Mouse (Mus musculus): ENCODE results near the gene Gm49320. TPM values are rescaled to one million over a fixed set of nuclear protein-coding genes. Genes with fewer than 3 reads are reported as not detected.

Gm49320 gene
- 1 to 10 TPM in 1 of 2 experiments, not detected in 1; 1.6 TPM for total RNA-seq (2021)

DNA sequence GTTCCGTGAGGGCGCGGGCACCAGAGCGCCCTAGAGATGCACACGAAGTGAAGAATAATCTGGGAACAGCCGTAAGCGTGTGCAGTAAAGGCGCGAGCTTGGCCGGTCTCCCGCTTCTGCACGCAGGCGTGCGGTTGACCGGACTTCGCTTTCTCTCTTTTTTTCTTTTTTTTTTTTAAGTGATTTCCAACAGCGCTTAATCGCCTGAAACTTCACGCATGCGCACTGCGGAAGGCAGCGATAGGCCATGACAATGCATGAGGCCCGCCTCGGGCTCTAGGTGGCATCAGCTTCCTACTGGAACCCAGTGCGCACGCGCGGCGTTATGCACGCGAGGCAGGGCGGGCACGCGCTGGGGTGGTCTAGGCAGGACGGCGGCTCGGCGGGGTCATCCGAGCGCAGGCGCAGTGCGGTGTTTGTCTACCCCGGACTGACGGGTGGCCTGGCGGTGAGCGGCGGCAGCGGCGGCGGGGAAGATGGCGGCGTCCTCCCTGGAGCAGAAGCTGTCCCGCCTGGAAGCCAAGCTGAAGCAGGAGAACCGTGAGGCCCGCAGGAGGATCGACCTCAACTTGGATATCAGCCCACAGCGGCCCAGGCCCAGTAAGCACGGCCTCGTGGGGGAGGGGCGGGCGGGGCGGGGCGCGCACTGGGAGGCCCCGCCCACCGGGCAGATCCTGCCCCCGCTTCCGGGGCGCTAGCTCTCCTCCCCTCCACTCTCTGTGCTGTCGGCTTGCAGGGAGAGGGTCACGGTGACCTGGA is at the start of gene Gm49320, which contains the start of gene Map2k7:
Gm49320 (plus strand) TSS at position 432 of the 759 bp plus-strand sequence.
Map2k7 (plus strand) TSS at position 307 of the 759 bp plus-strand sequence.
- intact Hi-C loops (cut with DNase I): no loop called here

DNA sequence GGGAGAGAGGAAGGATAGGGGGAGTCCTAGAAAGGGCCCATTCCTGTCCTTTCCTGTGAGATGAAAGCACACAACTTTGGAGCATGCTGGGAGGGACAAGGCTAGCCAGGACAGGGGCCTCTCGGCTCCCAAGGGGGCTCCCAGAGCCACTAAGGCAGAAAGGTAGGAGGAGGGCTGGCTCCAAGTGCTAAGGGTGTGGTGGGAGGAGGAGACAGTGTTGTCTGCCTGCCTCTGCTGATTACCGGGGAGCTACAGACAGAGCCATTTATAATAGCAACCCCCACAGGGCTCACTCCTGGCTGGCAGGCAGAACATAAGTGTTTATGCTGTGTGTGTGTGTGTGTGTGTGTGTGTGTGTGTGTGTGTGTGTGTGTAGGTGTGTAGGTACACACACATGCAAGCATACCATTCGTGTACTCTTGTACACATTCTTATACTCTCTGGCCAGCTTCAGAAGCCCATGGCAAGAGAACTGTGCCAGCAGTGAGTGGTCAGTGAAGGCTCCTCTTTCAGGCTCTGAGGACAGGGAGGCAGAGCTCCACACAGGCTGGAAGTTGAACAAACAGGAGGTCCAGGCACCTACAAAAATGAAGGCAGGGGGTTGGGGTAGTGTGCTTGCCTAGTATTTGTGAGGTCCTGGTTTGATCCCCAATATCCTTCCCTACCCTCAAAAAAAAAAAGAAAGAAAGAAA is 49.5 kb upstream of the Gm49320 start:
- no peak for DNase-seq (ENCODE audit: extremely low spot score in 1 of 2, low spot score in 2 of 2)
- intact Hi-C loops (cut with DNase I): no loop called here

More for the DNA sequence above, at the start of gene Gm49320, which contains the start of gene Map2k7:
- DNase-seq (ENCODE audit: extremely low spot score in 1 of 2, low spot score in 2 of 2): peak; percentile 100

- DNase-seq (ENCODE audit: extremely low spot score in 1 of 2, low spot score in 2 of 2): peak; percentile 50 to 59
- intact Hi-C loops (cut with DNase I): no loop called here
Observed at GRCm38 (mm10) chr8:4192305-4192704, 46.4 kb upstream of the Gm49320 start.

DNA sequence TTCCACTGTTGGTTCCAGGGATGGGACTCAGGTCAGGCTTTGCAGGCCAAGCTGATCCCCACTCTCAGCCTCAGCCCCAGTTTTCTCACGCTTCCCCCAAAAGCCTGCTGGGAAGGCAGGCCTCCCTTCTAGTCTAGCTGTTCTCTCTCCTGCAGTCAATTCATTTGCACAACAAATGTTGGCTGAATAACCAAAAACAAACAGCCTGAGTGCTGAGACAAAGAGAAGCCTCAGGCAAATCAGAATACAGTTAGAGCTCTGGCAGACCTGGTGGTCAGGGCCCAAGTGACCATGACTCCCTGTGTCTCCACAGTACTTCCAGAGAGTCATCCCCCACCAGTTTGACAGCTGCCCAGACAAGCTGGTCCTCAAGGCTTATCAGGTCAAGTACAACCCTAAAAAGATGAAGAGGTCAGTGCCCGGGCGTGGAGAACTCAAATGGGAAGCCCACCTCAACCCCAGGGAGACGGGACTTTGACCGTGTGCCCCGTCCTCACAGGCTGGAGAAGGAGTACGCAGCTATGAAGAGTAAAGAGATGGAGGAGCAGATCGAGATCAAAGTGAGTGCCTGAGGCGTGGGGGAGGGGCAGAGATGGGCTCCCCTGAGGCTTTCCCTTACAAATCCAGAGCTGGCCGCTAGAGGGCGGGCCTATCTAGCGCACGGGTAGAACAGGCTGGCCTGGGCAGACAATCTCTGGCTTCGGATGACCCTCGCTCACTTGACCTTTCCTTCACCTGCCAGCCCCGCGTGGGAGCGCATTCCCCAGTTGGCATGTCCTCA is 45.7 kb upstream of the Gm49320 start:
- DNase-seq (ENCODE audit: extremely low spot score in 1 of 2, low spot score in 2 of 2): peak; percentile 87 to 93
- intact Hi-C loops (cut with DNase I): no loop called here

DNA sequence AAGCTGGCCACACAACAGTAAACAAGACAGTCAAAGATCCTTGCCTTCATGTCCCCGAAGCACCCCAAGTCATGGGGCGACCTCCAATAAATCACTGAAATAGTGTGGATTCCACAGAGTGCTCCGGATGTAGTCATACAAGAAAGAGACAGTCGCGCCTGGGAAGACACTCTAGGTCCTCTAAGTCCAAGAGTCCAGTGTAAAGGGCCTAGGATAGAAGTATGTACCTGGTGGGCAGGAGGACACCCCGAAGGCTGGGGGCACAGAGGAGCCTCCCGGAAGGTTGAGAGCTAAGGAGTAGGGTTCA is 45.1 kb upstream of the Gm49320 start:
- intact Hi-C loops (cut with DNase I): no loop called here
- DNase-seq (ENCODE audit: extremely low spot score in 1 of 2, low spot score in 2 of 2): no peak

- intact Hi-C loops (cut with DNase I): no loop called here
- DNase-seq (ENCODE audit: extremely low spot score in 1 of 2, low spot score in 2 of 2): no peak
Observed at GRCm38 (mm10) chr8:4201321-4201720, 37.3 kb upstream of the Gm49320 start.

DNA sequence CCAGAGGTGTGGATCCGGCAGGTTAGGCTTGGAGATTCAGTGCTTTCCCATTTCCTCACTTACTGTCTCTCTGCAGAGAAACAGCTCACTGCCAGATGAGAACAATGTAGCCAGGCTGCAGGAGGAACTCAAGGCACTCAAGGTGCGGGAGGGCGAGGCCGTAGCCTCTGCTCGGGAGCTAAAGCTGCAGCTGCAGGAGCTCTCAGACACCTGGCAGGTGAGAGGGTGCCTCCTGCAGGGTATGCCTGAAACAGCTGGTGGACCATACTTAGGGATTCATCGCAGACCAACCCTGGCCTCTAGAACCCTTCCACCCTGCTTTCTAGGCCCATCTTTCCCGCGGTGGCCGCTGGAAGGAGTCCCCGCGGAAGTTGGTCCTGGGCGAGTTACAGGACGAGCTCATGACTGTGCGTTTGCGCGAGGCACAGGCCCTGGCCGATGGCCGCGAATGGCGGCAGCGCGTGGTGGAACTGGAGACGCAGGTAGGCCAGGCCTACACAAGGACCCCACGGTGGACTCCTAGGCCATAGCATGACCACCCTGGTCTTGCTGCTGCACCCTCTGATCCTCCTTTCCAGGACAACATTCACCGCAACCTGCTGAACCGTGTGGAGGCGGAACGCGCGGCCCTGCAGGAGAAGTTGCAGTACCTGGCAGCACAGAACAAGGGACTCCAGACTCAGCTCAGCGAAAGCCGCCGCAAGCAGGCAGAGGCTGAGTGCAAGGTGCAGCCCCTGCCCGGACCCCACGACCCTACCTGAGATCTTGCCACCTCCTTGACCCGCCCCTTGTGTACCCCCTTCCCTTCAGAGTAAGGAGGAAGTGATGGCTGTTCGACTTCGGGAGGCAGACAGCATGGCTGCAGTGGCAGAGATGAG is 33.2 kb upstream of the Gm49320 start:
- intact Hi-C loops (cut with DNase I): no loop called here
- DNase-seq (ENCODE audit: extremely low spot score in 1 of 2, low spot score in 2 of 2): no peak

GRCm38 (mm10) chr8:4206182-4207015 is 32.3 kb upstream of the Gm49320 start:
- DNase-seq (ENCODE audit: extremely low spot score in 1 of 2, low spot score in 2 of 2): no peak
- intact Hi-C loops (cut with DNase I): no loop called here

DNA sequence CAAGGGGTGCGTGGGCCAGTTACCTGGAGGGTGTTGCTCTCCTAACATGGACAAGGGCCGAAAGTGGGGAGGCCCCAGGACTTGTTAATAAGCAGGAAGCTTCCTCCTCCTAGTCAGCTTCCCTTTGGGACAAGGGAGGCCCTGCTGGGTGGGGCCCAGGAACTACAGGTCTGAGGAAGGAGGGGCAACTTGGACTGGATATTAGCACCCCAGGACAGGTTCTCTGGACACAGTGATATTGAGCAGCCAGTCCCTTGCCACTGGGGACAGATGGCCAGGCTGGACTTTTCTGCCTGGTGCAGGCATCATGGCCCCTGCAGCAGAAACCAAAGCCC is 31.7 kb upstream of the Gm49320 start:
- intact Hi-C loops (cut with DNase I): no loop called here
- no peak for DNase-seq (ENCODE audit: extremely low spot score in 1 of 2, low spot score in 2 of 2)

DNA sequence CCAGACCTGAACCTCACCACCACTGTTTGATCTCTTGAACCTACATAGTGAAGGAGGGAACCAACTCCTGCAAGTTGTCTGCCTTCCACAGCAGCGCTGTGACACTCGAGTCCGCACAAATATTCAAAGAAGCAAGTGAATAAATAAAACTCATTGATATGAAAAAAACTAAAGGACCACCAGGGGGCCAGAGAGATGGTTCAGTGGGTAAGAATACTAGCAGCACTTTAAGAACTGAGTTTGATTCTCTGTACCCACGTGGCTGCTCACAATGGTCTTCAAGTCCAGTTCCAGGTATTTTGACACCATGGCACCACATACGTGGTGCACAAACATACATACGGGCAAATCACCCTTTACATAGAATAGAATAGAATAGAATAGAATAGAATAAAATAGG is 27.6 kb upstream of the Gm49320 start:
- intact Hi-C loops (cut with DNase I): no loop called here
- DNase-seq (ENCODE audit: extremely low spot score in 1 of 2, low spot score in 2 of 2): no peak

- intact Hi-C loops (cut with DNase I): no loop called here
Observed at GRCm38 (mm10) chr8:4212809-4213209, 25.9 kb upstream of the Gm49320 start.

GRCm38 (mm10) chr8:4213210-4214005 is 25.3 kb upstream of the Gm49320 start:
- DNase-seq (ENCODE audit: extremely low spot score in 1 of 2, low spot score in 2 of 2): peak in 1 of 2 experiments; percentile 70
- intact Hi-C loops (cut with DNase I): no loop called here

More at GRCm38 (mm10) chr8:4212809-4213209, 25.9 kb upstream of the Gm49320 start:
- peak in 1 of 2 experiments; percentile 52 for DNase-seq (ENCODE audit: extremely low spot score in 1 of 2, low spot score in 2 of 2)

DNA sequence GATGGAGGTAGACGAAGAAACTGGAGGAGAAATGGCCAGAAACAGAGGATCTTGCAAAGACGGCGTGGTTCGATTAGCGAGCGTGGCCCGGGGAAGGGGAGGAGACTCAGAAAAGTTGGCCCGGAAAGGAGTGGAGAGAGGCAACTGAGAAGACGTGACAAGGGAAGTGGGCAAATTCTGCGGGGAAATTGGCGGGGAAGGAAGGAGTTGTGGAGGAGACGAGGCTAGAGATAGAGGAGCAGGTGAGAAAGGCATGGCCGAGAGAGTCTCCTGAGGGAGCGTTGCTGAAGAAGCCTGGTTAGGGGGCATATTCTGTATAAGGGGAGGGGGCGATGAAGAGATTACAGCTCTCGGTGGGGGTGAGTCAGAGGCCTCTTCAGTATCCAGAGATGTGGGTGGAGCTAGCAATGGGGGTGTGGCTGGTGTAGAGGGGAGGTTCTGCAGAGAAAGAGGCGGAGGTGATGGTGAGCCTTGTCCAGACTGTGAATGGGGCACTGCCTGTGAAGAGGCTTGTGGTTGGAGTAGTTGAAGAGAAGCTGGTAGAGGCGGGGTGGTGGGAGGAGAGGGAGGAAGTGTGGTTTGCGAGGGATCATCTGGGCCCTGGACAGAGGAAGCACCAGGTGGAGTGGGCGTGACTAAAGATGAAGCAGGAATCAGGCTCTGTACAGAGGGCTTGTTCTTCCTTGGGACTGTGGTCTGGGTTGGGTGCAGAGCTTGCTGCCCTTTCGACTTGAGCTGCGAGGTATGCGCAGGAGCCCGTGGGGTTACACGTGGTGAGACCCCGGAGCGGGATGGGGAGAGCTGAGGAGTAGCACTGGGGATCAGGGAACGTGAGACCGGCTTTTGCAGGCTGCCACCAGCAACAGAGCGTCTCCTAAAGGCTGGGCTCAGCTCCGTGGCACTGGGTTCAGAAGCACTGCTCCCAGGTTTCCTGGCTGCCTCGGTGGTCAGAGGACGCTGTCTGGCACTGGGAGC is 24.4 kb upstream of the Gm49320 start:
- intact Hi-C loops (cut with DNase I): no loop called here
- DNase-seq (ENCODE audit: extremely low spot score in 1 of 2, low spot score in 2 of 2): peak in 1 of 2 experiments; percentile 58

- intact Hi-C loops (cut with DNase I): no loop called here
- peak in 1 of 2 experiments; percentile 47 for DNase-seq (ENCODE audit: extremely low spot score in 1 of 2, low spot score in 2 of 2)
Observed at GRCm38 (mm10) chr8:4216296-4216695, 22.4 kb upstream of the Gm49320 start.

GRCm38 (mm10) chr8:4216791-4217621 is 21.7 kb upstream of the Gm49320 start, which contains the start of gene Prr36:
Gene Prr36 (minus strand): TSS chr8:4217459.
- intact Hi-C loops (cut with DNase I): no loop called here

More at GRCm38 (mm10) chr8:4216791-4217621, 21.7 kb upstream of the Gm49320 start, which contains the start of gene Prr36:
- peak; percentile 67 to 83 for DNase-seq (ENCODE audit: extremely low spot score in 1 of 2, low spot score in 2 of 2)
